Mouse (Mus musculus): ENCODE measurements at regions not wholly inside any gene's neighbourhood (a gene's known extent, or its start where the extent isn't known, plus 50 kb on each side); places are given as distances from the start of the nearest gene placed in this dataset.

GRCm38 (mm10) chr12:51058569-51058968, 289.3 kb upstream of the G2e3 start:
- 21% methylated on average over 12 of the region's 12 CpGs for WGBS
- no peaks in the 10 kb centered on the region for H3K9me3 ChIP-seq (ENCODE audit: control insufficient read depth, low read length)
- H3K27ac ChIP-seq (replicated peaks; ENCODE audit: low read depth, low read length): no peak overlapping the region
- no peak overlapping the region for H3K4me3 ChIP-seq (replicated peaks; ENCODE audit: low read depth, low read length)
- H3K4me1 ChIP-seq (ENCODE audit: control insufficient read depth, insufficient read depth, low read length): 0 out of 2 replicates have a peak, but pooled peaks cover 2% of the 10 kb centered on the region
- no peaks in the 10 kb centered on the region for H3K27me3 ChIP-seq (ENCODE audit: control insufficient read depth, insufficient read depth, low read length)
- no peak overlapping the region for H3K9ac ChIP-seq (replicated peaks; ENCODE audit: low read length)
- peak overlapping the region; percentile 33 for H3K4me2 ChIP-seq (ENCODE audit: low read length)
- no peak for ATAC-seq (ENCODE audit: low FRiP score, low TSS enrichment)
- H3K36me3 ChIP-seq (ENCODE audit: control insufficient read depth, insufficient read depth, low read length): no peaks in the 10 kb centered on the region
- DNase-seq: peak; percentile 7

- H3K9me3 ChIP-seq (ENCODE audit: control insufficient read depth, low read length): no peaks in the 10 kb centered on the region
- DNase-seq (no peak), ATAC-seq (ENCODE audit: low FRiP score, low TSS enrichment) (no peak)
- no peak overlapping the region for H3K4me3 ChIP-seq (replicated peaks; ENCODE audit: low read depth, low read length)
- H3K36me3 ChIP-seq (ENCODE audit: control insufficient read depth, insufficient read depth, low read length): no peaks in the 10 kb centered on the region
- H3K4me1 ChIP-seq (ENCODE audit: control insufficient read depth, insufficient read depth, low read length): 0 out of 2 replicates have a peak, but pooled peaks cover 2% of the 10 kb centered on the region
- H3K27ac ChIP-seq (replicated peaks; ENCODE audit: low read depth, low read length): no peak overlapping the region
- H3K4me2 ChIP-seq (ENCODE audit: low read length): no peak overlapping the region; the same call in 1 of the 2 replicates
- 80% methylated on average over 10 of the region's 10 CpGs for WGBS
- H3K27me3 ChIP-seq (ENCODE audit: control insufficient read depth, insufficient read depth, low read length): no peaks in the 10 kb centered on the region
- H3K9ac ChIP-seq (replicated peaks; ENCODE audit: low read length): no peak overlapping the region
Observed at GRCm38 (mm10) chr12:51058104-51058503, 289.8 kb upstream of the G2e3 start.

GRCm38 (mm10) chr12:51047116-51047515, 300.7 kb upstream of the G2e3 start:
- Histone ChIP-seq H3K36me3 (ENCODE audit: control insufficient read depth, insufficient read depth, low read length) (no peaks in the 10 kb centered on the region), H3K4me2 (ENCODE audit: low read length) (no peak overlapping the region), H3K9ac (replicated peaks; ENCODE audit: low read length) (no peak overlapping the region), H3K9me3 (ENCODE audit: control insufficient read depth, low read length) (no peaks in the 10 kb centered on the region), H3K27me3 (ENCODE audit: control insufficient read depth, insufficient read depth, low read length) (no peaks in the 10 kb centered on the region), H3K4me3 (replicated peaks; ENCODE audit: low read depth, low read length) (no peak overlapping the region), H3K27ac (replicated peaks; ENCODE audit: low read depth, low read length) (no peak overlapping the region), H3K4me1 (ENCODE audit: control insufficient read depth, insufficient read depth, low read length) (no peaks in the 10 kb centered on the region)
- 54% methylated on average over 7 of the region's 7 CpGs for WGBS
- ATAC-seq (ENCODE audit: low FRiP score, low TSS enrichment) (no peak), DNase-seq (no peak)

- no peak for DNase-seq
- Histone ChIP-seq H3K9me3 (ENCODE audit: control insufficient read depth, low read length) (no peaks in the 10 kb centered on the region), H3K27ac (replicated peaks; ENCODE audit: low read depth, low read length) (no peak overlapping the region), H3K9ac (replicated peaks; ENCODE audit: low read length) (no peak overlapping the region), H3K4me2 (ENCODE audit: low read length) (no peak overlapping the region), H3K4me3 (replicated peaks; ENCODE audit: low read depth, low read length) (no peak overlapping the region), H3K27me3 (ENCODE audit: control insufficient read depth, insufficient read depth, low read length) (no peaks in the 10 kb centered on the region), H3K36me3 (ENCODE audit: control insufficient read depth, insufficient read depth, low read length) (no peaks in the 10 kb centered on the region), H3K4me1 (ENCODE audit: control insufficient read depth, insufficient read depth, low read length) (no peaks in the 10 kb centered on the region)
- ATAC-seq (ENCODE audit: low FRiP score, low TSS enrichment): no peak
- WGBS: 46% methylated on average over 9 of the region's 9 CpGs
Observed at GRCm38 (mm10) chr12:51045437-51045836, 302.4 kb upstream of the G2e3 start.

- WGBS: 47% methylated on average over 1 of the region's 1 CpGs
- Histone ChIP-seq H3K9ac (replicated peaks; ENCODE audit: low read length) (no peak overlapping the region), H3K27me3 (ENCODE audit: control insufficient read depth, insufficient read depth, low read length) (no peaks in the 10 kb centered on the region), H3K4me2 (ENCODE audit: low read length) (no peak overlapping the region), H3K4me1 (ENCODE audit: control insufficient read depth, insufficient read depth, low read length) (no peaks in the 10 kb centered on the region), H3K4me3 (replicated peaks; ENCODE audit: low read depth, low read length) (no peak overlapping the region), H3K9me3 (ENCODE audit: control insufficient read depth, low read length) (no peaks in the 10 kb centered on the region), H3K36me3 (ENCODE audit: control insufficient read depth, insufficient read depth, low read length) (no peaks in the 10 kb centered on the region), H3K27ac (replicated peaks; ENCODE audit: low read depth, low read length) (no peak overlapping the region)
- no peak for ATAC-seq (ENCODE audit: low FRiP score, low TSS enrichment)
- DNase-seq: no peak
Observed at GRCm38 (mm10) chr12:51045020-51045419, 302.8 kb upstream of the G2e3 start.

GRCm38 (mm10) chr12:51032193-51032592, 315.7 kb upstream of the G2e3 start:
- Histone ChIP-seq H3K4me2 (ENCODE audit: low read length) (no peak overlapping the region), H3K27ac (replicated peaks; ENCODE audit: low read depth, low read length) (no peak overlapping the region), H3K27me3 (ENCODE audit: control insufficient read depth, insufficient read depth, low read length) (no peaks in the 10 kb centered on the region), H3K9ac (replicated peaks; ENCODE audit: low read length) (no peak overlapping the region), H3K36me3 (ENCODE audit: control insufficient read depth, insufficient read depth, low read length) (no peaks in the 10 kb centered on the region), H3K4me3 (replicated peaks; ENCODE audit: low read depth, low read length) (no peak overlapping the region), H3K9me3 (ENCODE audit: control insufficient read depth, low read length) (no peaks in the 10 kb centered on the region), H3K4me1 (ENCODE audit: control insufficient read depth, insufficient read depth, low read length) (peaks cover 8% of the 10 kb centered on the region; the same call in 1 of the 2 replicates)
- DNase-seq: no peak
- no peak for ATAC-seq (ENCODE audit: low FRiP score, low TSS enrichment)
- WGBS: 68% methylated on average over 2 of the region's 2 CpGs

GRCm38 (mm10) chr12:51028601-51029174, 319.2 kb upstream of the G2e3 start:
- Histone ChIP-seq H3K27me3 (ENCODE audit: control insufficient read depth, insufficient read depth, low read length) (0 out of 2 replicates have a peak, but pooled peaks cover 7% of the 10 kb centered on the region), H3K36me3 (ENCODE audit: control insufficient read depth, insufficient read depth, low read length) (no peaks in the 10 kb centered on the region), H3K4me1 (ENCODE audit: control insufficient read depth, insufficient read depth, low read length) (peaks cover 8% of the 10 kb centered on the region; the same call in 1 of the 2 replicates), H3K9me3 (ENCODE audit: control insufficient read depth, low read length) (no peaks in the 10 kb centered on the region), H3K4me2 (ENCODE audit: low read length) (peak overlapping the region; percentile 29; the same call in 1 of the 2 replicates), H3K9ac (replicated peaks; ENCODE audit: low read length) (no peak overlapping the region), H3K4me3 (replicated peaks; ENCODE audit: low read depth, low read length) (no peak overlapping the region), H3K27ac (replicated peaks; ENCODE audit: low read depth, low read length) (peak overlapping the region; percentile 49; the same call in 1 of the 2 replicates)
- 21% methylated on average over 10 of the region's 10 CpGs for WGBS
- DNase-seq (peak; percentile 70), ATAC-seq (ENCODE audit: low FRiP score, low TSS enrichment) (peak; percentile 48; the same call in 1 of the 2 replicates)

- Histone ChIP-seq H3K27me3 (ENCODE audit: control insufficient read depth, insufficient read depth, low read length) (0 out of 2 replicates have a peak, but pooled peaks cover 7% of the 10 kb centered on the region), H3K4me1 (ENCODE audit: control insufficient read depth, insufficient read depth, low read length) (peaks cover 8% of the 10 kb centered on the region; the same call in 1 of the 2 replicates), H3K9me3 (ENCODE audit: control insufficient read depth, low read length) (no peaks in the 10 kb centered on the region), H3K4me2 (ENCODE audit: low read length) (no peak overlapping the region), H3K36me3 (ENCODE audit: control insufficient read depth, insufficient read depth, low read length) (no peaks in the 10 kb centered on the region), H3K4me3 (replicated peaks; ENCODE audit: low read depth, low read length) (no peak overlapping the region), H3K9ac (replicated peaks; ENCODE audit: low read length) (no peak overlapping the region), H3K27ac (replicated peaks; ENCODE audit: low read depth, low read length) (no peak overlapping the region)
- WGBS: 92% methylated on average over 5 of the region's 5 CpGs
- ATAC-seq (ENCODE audit: low FRiP score, low TSS enrichment): no peak
- no peak for DNase-seq
Observed at GRCm38 (mm10) chr12:51026046-51026445, 321.8 kb upstream of the G2e3 start.

GRCm38 (mm10) chr12:51025531-51025930, 322.3 kb upstream of the G2e3 start:
- DNase-seq (no peak), ATAC-seq (ENCODE audit: low FRiP score, low TSS enrichment) (no peak)
- WGBS: 83% methylated on average over 3 of the region's 3 CpGs
- H3K4me2 ChIP-seq (ENCODE audit: low read length): no peak overlapping the region
- H3K36me3 ChIP-seq (ENCODE audit: control insufficient read depth, insufficient read depth, low read length): no peaks in the 10 kb centered on the region
- no peaks in the 10 kb centered on the region for H3K9me3 ChIP-seq (ENCODE audit: control insufficient read depth, low read length)
- H3K4me3 ChIP-seq (replicated peaks; ENCODE audit: low read depth, low read length): no peak overlapping the region
- no peak overlapping the region for H3K9ac ChIP-seq (replicated peaks; ENCODE audit: low read length)
- peaks cover 8% of the 10 kb centered on the region; the same call in 1 of the 2 replicates for H3K4me1 ChIP-seq (ENCODE audit: control insufficient read depth, insufficient read depth, low read length)
- no peak overlapping the region for H3K27ac ChIP-seq (replicated peaks; ENCODE audit: low read depth, low read length)
- H3K27me3 ChIP-seq (ENCODE audit: control insufficient read depth, insufficient read depth, low read length): 0 out of 2 replicates have a peak, but pooled peaks cover 7% of the 10 kb centered on the region

All from midbrain, embryonic 14.5 days (tissue).